Mouse (Mus musculus): ENCODE data around the gene Ankrd11. TPM values are rescaled to one million over a fixed set of nuclear protein-coding genes. Genes with fewer than 3 reads are reported as not detected.

Gene Ankrd11
- polyA plus RNA-seq, 1 experiment from 2014 or later = 21.2 TPM

- ATAC-seq (no peak), DNase-seq (no peak)
- no peak overlapping the region for H3K27ac ChIP-seq (ENCODE audit: low read depth)
- no peak for TF ChIP-seq CTCF (IDR thresholded peaks at IDR 0.05; ENCODE audit: low read depth)
- no peak for TF ChIP-seq EP300 (IDR thresholded peaks at IDR 0.05; ENCODE audit: low read depth)
- WGBS (ENCODE audit: insufficient replicate concordance) = 83% methylated on average over 5 of the region's 5 CpGs
- no peaks in the 10 kb centered on the region for H3K27me3 ChIP-seq (ENCODE audit: insufficient read depth, low read length)
- H3K4me2 ChIP-seq (ENCODE audit: low read depth, low read length) = no peak overlapping the region
- no peaks in the 10 kb centered on the region for H3K36me3 ChIP-seq (replicated peaks; ENCODE audit: insufficient read depth, low read length)
- no peak overlapping the region for H3K9ac ChIP-seq (replicated peaks)
- no peaks in the 10 kb centered on the region for H3K9me3 ChIP-seq (ENCODE audit: low read length)
- H3K4me1 ChIP-seq (ENCODE audit: insufficient read depth) = peaks cover 47% of the 10 kb centered on the region
- H3K4me3 ChIP-seq (ENCODE audit: low read depth, low read length) = no peak overlapping the region
Measured at GRCm38 (mm10) chr8:122951456-122951855, 90.6 kb downstream of the Ankrd11 start.

DNA sequence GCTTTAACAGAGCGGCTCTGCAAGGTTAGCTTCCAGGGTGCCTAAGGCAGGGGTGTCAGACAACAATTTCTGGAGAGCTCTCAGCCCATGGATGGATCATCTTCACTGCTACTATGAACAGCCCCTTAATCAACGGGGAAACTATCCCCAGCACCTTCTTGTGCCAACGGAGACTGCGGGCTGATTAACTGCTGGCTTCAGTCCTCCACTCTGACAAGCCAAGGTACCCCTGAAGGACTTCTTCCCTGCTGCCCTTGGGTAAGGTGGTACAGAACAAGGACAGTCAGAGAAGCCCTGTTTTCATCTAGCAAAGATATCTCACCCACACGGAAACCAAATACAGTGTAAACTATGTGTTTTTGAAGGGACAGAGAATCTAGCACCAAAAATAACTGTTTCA is 92.4 kb downstream of the Ankrd11 start:
- WGBS (ENCODE audit: insufficient replicate concordance) = 74% methylated on average over 5 of the region's 5 CpGs
- no peak for DNase-seq
- ATAC-seq = no peak
- Histone ChIP-seq H3K4me3 (ENCODE audit: low read depth, low read length) (no peak overlapping the region), H3K9ac (replicated peaks) (no peak overlapping the region), H3K9me3 (ENCODE audit: low read length) (no peaks in the 10 kb centered on the region), H3K4me2 (ENCODE audit: low read depth, low read length) (no peak overlapping the region), H3K27me3 (ENCODE audit: insufficient read depth, low read length) (no peaks in the 10 kb centered on the region), H3K36me3 (replicated peaks; ENCODE audit: insufficient read depth, low read length) (no peaks in the 10 kb centered on the region), H3K27ac (ENCODE audit: low read depth) (no peak overlapping the region), H3K4me1 (ENCODE audit: insufficient read depth) (peaks cover 36% of the 10 kb centered on the region)
- no peak for TF ChIP-seq CTCF (IDR thresholded peaks at IDR 0.05; ENCODE audit: low read depth)
- TF ChIP-seq EP300 (IDR thresholded peaks at IDR 0.05; ENCODE audit: low read depth) = no peak

GRCm38 (mm10) chr8:122945775-122946174 is 96.3 kb downstream of the Ankrd11 start:
- Histone ChIP-seq H3K27ac (ENCODE audit: low read depth) (no peak overlapping the region), H3K4me2 (ENCODE audit: low read depth, low read length) (no peak overlapping the region), H3K4me3 (ENCODE audit: low read depth, low read length) (no peak overlapping the region), H3K36me3 (replicated peaks; ENCODE audit: insufficient read depth, low read length) (no peaks in the 10 kb centered on the region), H3K4me1 (ENCODE audit: insufficient read depth) (peaks cover 31% of the 10 kb centered on the region), H3K9ac (replicated peaks) (no peak overlapping the region), H3K9me3 (ENCODE audit: low read length) (no peaks in the 10 kb centered on the region), H3K27me3 (ENCODE audit: insufficient read depth, low read length) (no peaks in the 10 kb centered on the region)
- 70% methylated on average over 2 of the region's 2 CpGs for WGBS (ENCODE audit: insufficient replicate concordance)
- DNase-seq (no peak), ATAC-seq (peak; percentile 33; the same call in 1 of the 2 replicates)
- TF ChIP-seq EP300 (IDR thresholded peaks at IDR 0.05; ENCODE audit: low read depth) = no peak
- TF ChIP-seq CTCF (IDR thresholded peaks at IDR 0.05; ENCODE audit: low read depth) = no peak

DNA sequence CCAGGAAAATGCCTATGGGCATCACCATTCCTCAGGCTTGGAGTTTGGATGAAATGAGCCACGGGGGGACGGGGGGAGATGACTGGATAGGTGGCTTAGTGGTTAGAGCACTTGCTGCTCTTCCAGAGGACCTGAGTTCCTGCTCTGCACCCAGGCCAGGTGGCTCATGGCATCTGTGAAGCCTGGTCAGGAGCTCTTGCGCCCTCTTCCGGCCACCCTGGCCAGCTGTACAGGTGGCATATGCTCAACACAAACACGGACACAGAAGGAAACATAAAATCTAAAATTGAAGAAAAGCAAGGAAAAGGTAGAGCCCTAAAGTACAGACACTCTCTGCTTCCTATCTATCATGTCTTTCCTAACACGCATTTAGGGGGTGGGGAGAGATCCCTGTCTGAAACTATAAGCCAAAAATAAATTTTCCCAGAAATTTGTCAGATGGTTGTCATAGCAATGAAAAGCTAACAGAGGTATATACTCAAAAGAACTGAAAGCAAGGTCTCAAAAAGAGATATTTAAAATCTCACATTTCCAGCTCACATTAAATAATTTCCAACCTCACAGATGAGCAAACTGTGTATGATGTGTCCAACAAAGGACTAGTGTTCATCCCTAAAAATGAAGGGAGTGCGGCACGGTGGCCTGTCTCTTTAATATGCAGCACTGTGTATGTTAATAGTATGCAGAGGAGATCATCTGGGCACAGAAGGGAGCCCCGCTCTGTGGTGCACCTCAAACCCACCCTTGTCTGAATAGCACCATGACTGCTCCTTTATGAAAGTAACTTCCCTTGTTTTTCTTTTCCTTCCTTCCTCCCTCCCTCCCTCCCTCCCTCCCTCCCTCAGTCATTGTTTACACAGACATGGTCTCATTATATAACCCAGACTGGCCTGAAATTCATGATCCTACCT is 99.0 kb downstream of the Ankrd11 start:
- no peak overlapping the region for H3K9ac ChIP-seq (replicated peaks)
- no peak overlapping the region for H3K27ac ChIP-seq (ENCODE audit: low read depth)
- WGBS (ENCODE audit: insufficient replicate concordance) = 82% methylated on average over 9 of the region's 9 CpGs
- H3K36me3 ChIP-seq (replicated peaks; ENCODE audit: insufficient read depth, low read length) = no peaks in the 10 kb centered on the region; the same call in 1 of the 2 replicates
- H3K4me3 ChIP-seq (ENCODE audit: low read depth, low read length) = no peak overlapping the region
- H3K4me1 ChIP-seq (ENCODE audit: insufficient read depth) = peaks cover 38% of the 10 kb centered on the region
- H3K9me3 ChIP-seq (ENCODE audit: low read length) = no peaks in the 10 kb centered on the region
- DNase-seq (peak; percentile 38), ATAC-seq (no peak)
- H3K4me2 ChIP-seq (ENCODE audit: low read depth, low read length) = no peak overlapping the region
- TF ChIP-seq EP300 (IDR thresholded peaks at IDR 0.05; ENCODE audit: low read depth) (no peak), CTCF (IDR thresholded peaks at IDR 0.05; ENCODE audit: low read depth) (peak; percentile 59)
- H3K27me3 ChIP-seq (ENCODE audit: insufficient read depth, low read length) = no peaks in the 10 kb centered on the region

DNA sequence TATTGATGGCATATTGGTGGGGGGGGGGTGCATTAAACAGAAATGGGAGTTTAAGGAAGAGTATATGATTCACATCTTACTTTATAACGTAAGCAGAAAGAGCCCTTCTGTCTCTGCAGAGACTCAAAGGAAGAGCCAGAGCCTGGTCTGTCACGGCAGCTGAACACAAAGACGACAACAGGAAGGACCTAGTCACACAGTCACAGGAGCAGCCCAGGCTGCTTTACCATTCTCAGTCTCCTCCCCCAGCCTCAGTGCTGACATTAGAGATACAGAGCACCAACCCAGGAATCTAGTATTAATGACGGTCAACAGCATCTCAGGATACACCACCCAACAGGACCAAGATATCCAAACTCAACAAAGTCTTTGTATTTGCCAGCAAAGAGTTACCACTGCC is 103.5 kb downstream of the Ankrd11 start:
- TF ChIP-seq CTCF (IDR thresholded peaks at IDR 0.05; ENCODE audit: low read depth) (no peak), EP300 (IDR thresholded peaks at IDR 0.05; ENCODE audit: low read depth) (no peak)
- 22% methylated on average over 4 of the region's 4 CpGs for WGBS (ENCODE audit: insufficient replicate concordance)
- Histone ChIP-seq H3K9ac (replicated peaks) (no peak overlapping the region), H3K4me1 (ENCODE audit: insufficient read depth) (peaks cover 54% of the 10 kb centered on the region), H3K4me3 (ENCODE audit: low read depth, low read length) (no peak overlapping the region), H3K4me2 (ENCODE audit: low read depth, low read length) (no peak overlapping the region), H3K9me3 (ENCODE audit: low read length) (no peaks in the 10 kb centered on the region), H3K36me3 (replicated peaks; ENCODE audit: insufficient read depth, low read length) (no peaks in the 10 kb centered on the region; the same call in 1 of the 2 replicates), H3K27ac (ENCODE audit: low read depth) (peak overlapping the region; percentile 81), H3K27me3 (ENCODE audit: insufficient read depth, low read length) (no peaks in the 10 kb centered on the region)
- ATAC-seq = 0 out of 2 replicates have a peak, but pooled peaks have one; percentile 16
- DNase-seq = no peak

GRCm38 (mm10) chr8:122938170-122938569 is 103.9 kb downstream of the Ankrd11 start:
- H3K4me2 ChIP-seq (ENCODE audit: low read depth, low read length) = peak overlapping the region; percentile 6; the same call in 1 of the 2 replicates
- no peak overlapping the region for H3K9ac ChIP-seq (replicated peaks)
- no peak overlapping the region for H3K4me3 ChIP-seq (ENCODE audit: low read depth, low read length)
- no peaks in the 10 kb centered on the region; the same call in 1 of the 2 replicates for H3K36me3 ChIP-seq (replicated peaks; ENCODE audit: insufficient read depth, low read length)
- WGBS (ENCODE audit: insufficient replicate concordance) = 69% methylated on average over 3 of the region's 3 CpGs
- DNase-seq = no peak
- no peak for ATAC-seq
- H3K9me3 ChIP-seq (ENCODE audit: low read length) = no peaks in the 10 kb centered on the region
- H3K4me1 ChIP-seq (ENCODE audit: insufficient read depth) = peaks cover 57% of the 10 kb centered on the region
- peak overlapping the region; percentile 81 for H3K27ac ChIP-seq (ENCODE audit: low read depth)
- no peak for TF ChIP-seq EP300 (IDR thresholded peaks at IDR 0.05; ENCODE audit: low read depth)
- no peak for TF ChIP-seq CTCF (IDR thresholded peaks at IDR 0.05; ENCODE audit: low read depth)
- no peaks in the 10 kb centered on the region for H3K27me3 ChIP-seq (ENCODE audit: insufficient read depth, low read length)
